Mouse (Mus musculus): ENCODE results near the gene Amigo3.
"Not testable (repeated sequence)": the region's sequence is repeated elsewhere in the genome, so short reads cannot be mapped to it uniquely, and the experiment has no call there.

Gene Amigo3

GRCm38 (mm10) chr9:108052885-108053664, at the start of gene Amigo3:
TSS of gene Amigo3 (plus strand) at chr9:108053159.
- DNase-seq (ENCODE audit: low spot score in 2 of 2): peak; percentile 94 to 96

- DNase-seq (ENCODE audit: low spot score in 2 of 2): no peak
These were observed 49.4 kb upstream of the Amigo3 start for GRCm38 (mm10) chr9:108003531-108003890.

- no peak for DNase-seq (ENCODE audit: low spot score in 2 of 2)
These were observed 44.9 kb upstream of the Amigo3 start for GRCm38 (mm10) chr9:108008041-108008440.

- no peak for DNase-seq (ENCODE audit: low spot score in 2 of 2)
These were observed 42.6 kb upstream of the Amigo3 start for GRCm38 (mm10) chr9:108010385-108010784.

- not testable (repeated sequence) for DNase-seq (ENCODE audit: low spot score in 2 of 2)
These were observed 39.4 kb upstream of the Amigo3 start for GRCm38 (mm10) chr9:108013577-108013976.

GRCm38 (mm10) chr9:108017127-108017526, 35.8 kb upstream of the Amigo3 start:
- no peak for DNase-seq (ENCODE audit: low spot score in 2 of 2)

GRCm38 (mm10) chr9:108020741-108021140, 32.2 kb upstream of the Amigo3 start:
- DNase-seq (ENCODE audit: low spot score in 2 of 2): no peak

- no peak for DNase-seq (ENCODE audit: low spot score in 2 of 2)
These were observed 29.7 kb upstream of the Amigo3 start for GRCm38 (mm10) chr9:108023216-108023615.

- no peak for DNase-seq (ENCODE audit: low spot score in 2 of 2)
These were observed 26.4 kb upstream of the Amigo3 start for GRCm38 (mm10) chr9:108026584-108026983.

- DNase-seq (ENCODE audit: low spot score in 2 of 2): no peak
These were observed 25.1 kb upstream of the Amigo3 start for GRCm38 (mm10) chr9:108027867-108028266.

- no peak for DNase-seq (ENCODE audit: low spot score in 2 of 2)
These were observed 20.8 kb upstream of the Amigo3 start for GRCm38 (mm10) chr9:108032126-108032525.

GRCm38 (mm10) chr9:108035331-108036156, 17.4 kb upstream of the Amigo3 start:
- DNase-seq (ENCODE audit: low spot score in 2 of 2): no peak

- DNase-seq (ENCODE audit: low spot score in 2 of 2): peak in 1 of 2 experiments; percentile 58
These were observed 8.0 kb upstream of the Amigo3 start for GRCm38 (mm10) chr9:108044751-108045492.

- DNase-seq (ENCODE audit: low spot score in 2 of 2): peak in 1 of 2 experiments; percentile 50
These were observed 6.4 kb upstream of the Amigo3 start for GRCm38 (mm10) chr9:108046582-108046981.

GRCm38 (mm10) chr9:108047601-108048565, 5.1 kb upstream of the Amigo3 start:
- DNase-seq (ENCODE audit: low spot score in 2 of 2): peak in 1 of 2 experiments; percentile 49

- no peak for DNase-seq (ENCODE audit: low spot score in 2 of 2)
These were observed 4.4 kb upstream of the Amigo3 start for GRCm38 (mm10) chr9:108048566-108048955.

- DNase-seq (ENCODE audit: low spot score in 2 of 2): peak; percentile 97
These were observed 3.9 kb upstream of the Amigo3 start, which contains the start of gene Gmppb for GRCm38 (mm10) chr9:108049016-108049455. TSS of gene Gmppb (plus strand) at chr9:108049242.

- DNase-seq (ENCODE audit: low spot score in 2 of 2): peak in 1 of 2 experiments; percentile 55
These were observed 3.3 kb upstream of the Amigo3 start for GRCm38 (mm10) chr9:108049561-108050251.

GRCm38 (mm10) chr9:108051184-108051930, 1.6 kb upstream of the Amigo3 start:
- DNase-seq (ENCODE audit: low spot score in 2 of 2): no peak

GRCm38 (mm10) chr9:108051931-108052220, 1.1 kb upstream of the Amigo3 start:
- DNase-seq (ENCODE audit: low spot score in 2 of 2): no peak
